Mouse (Mus musculus): Measurements from ENCODE around the gene Aars. TPM values are rescaled to one million over a fixed set of nuclear protein-coding genes. Genes with fewer than 3 reads are reported as not detected.

The Aars gene
- 32.5 and 33.3 TPM in 2 replicates for polyA plus RNA-seq (2012; rRNA removed)

GRCm38 (mm10) chr8:111032916-111033315, at the start of gene Aars:
TSS of gene Aars (plus strand) at chr8:111033144.

GRCm38 (mm10) chr8:110997547-110998531, 35.1 kb upstream of the Aars start, which contains the start of gene Ddx19a:
TSS of gene Ddx19a (minus strand) at chr8:110997800.

GRCm38 (mm10) chr8:111031572-111031971, 1.4 kb upstream of the Aars start, which contains the start of gene Ddx19b:
TSS of gene Ddx19b (minus strand) at chr8:111031751.

GRCm38 (mm10) chr8:111056158-111056663, 23.3 kb downstream of the Aars start, which contains the start of gene Exosc6:
TSS of gene Exosc6 (plus strand) at chr8:111056339.

GRCm38 (mm10) chr8:111092326-111092725, 59.4 kb downstream of the Aars start, which contains the start of gene Clec18a:
TSS of gene Clec18a (minus strand) at chr8:111092426.

GRCm38 (mm10) chr8:111093865-111094718, 61.1 kb downstream of the Aars start, which contains the start of gene Pdpr:
TSS of gene Pdpr (plus strand) at chr8:111094630.

Other genes with a start within 250 kb of the Aars start
- 0.01 and 0.07 TPM in 2 replicates for gene Il34, start 227.2 kb upstream of the Aars start, polyA plus RNA-seq (2012; rRNA removed)
- gene Cog4, start 186.5 kb upstream of the Aars start, polyA plus RNA-seq (2012; rRNA removed): 14.3 and 16.8 TPM in 2 replicates
- gene Sf3b3, start 186.4 kb upstream of the Aars start, polyA plus RNA-seq (2012; rRNA removed): 34.8 and 40.3 TPM in 2 replicates
- gene Fuk, start 130.7 kb upstream of the Aars start, polyA plus RNA-seq (2012; rRNA removed): 2.0 and 2.6 TPM in 2 replicates
- gene St3gal2, start 113.2 kb upstream of the Aars start, polyA plus RNA-seq (2012; rRNA removed): 9.7 and 11.0 TPM in 2 replicates
- gene Ddx19a, start 35.3 kb upstream of the Aars start, polyA plus RNA-seq (2012; rRNA removed): 28.3 and 30.8 TPM in 2 replicates
- gene Ddx19b, start 1.4 kb upstream of the Aars start, polyA plus RNA-seq (2012; rRNA removed): 2.5 and 2.9 TPM in 2 replicates
- gene Exosc6, start 23.2 kb downstream of the Aars start, polyA plus RNA-seq (2012; rRNA removed): 5.6 and 7.6 TPM in 2 replicates
- not detected in 2 replicates for gene Clec18a, start 59.3 kb downstream of the Aars start, polyA plus RNA-seq (2012; rRNA removed)
- 1.8 and 1.9 TPM in 2 replicates for gene Pdpr, start 61.5 kb downstream of the Aars start, polyA plus RNA-seq (2012; rRNA removed)
- 6.3 and 6.7 TPM in 2 replicates for gene Glg1, start 226.1 kb downstream of the Aars start, polyA plus RNA-seq (2012; rRNA removed)

All from liver, embryonic 14 days (tissue).